Mouse (Mus musculus) embryonic facial prominence, embryonic 11.5 days (tissue): ENCODE data around the gene St7. TPM values are rescaled to one million over a fixed set of nuclear protein-coding genes. Genes with fewer than 3 reads are reported as not detected.

Source experiments
- ATAC-seq: fragments of 200-750 bp; cut with Nextera tagmentation; replicated peaks from 2 replicates; pipeline ENCODE4 v1.8.0; 2017; ENCODE audit warnings: low read depth; ENCODE audit not compliant: insufficient number of reproducible peaks, low FRiP score, low TSS enrichment
- DNase-seq: peaks from one replicate; pipeline ENCODE4 v3.0.0-alpha.2; 2015; ENCODE audit warnings: low spot score
- H3K27ac ChIP-seq: fragments of 300-500 bp; sonication (generic); replicated peaks from 2 replicates; pipeline ENCODE4 v1.5.1; 2014; ENCODE audit warnings: mild to moderate bottlenecking, low read depth, low read length, control low read depth
- H3K27me3 ChIP-seq: fragments of 300-500 bp; sonication (generic); 2 replicates; pipeline ENCODE4 v1.6.1; 2014; ENCODE audit warnings: mild to moderate bottlenecking, low read length, moderate library complexity, mixed read lengths; ENCODE audit not compliant: control insufficient read depth, insufficient read depth
- H3K36me3 ChIP-seq: fragments of 300-500 bp; sonication (generic); replicated peaks from 2 replicates; pipeline ENCODE4 v1.6.1; 2014; ENCODE audit warnings: low read depth, mild to moderate bottlenecking, low read length, moderate library complexity, mixed read lengths; ENCODE audit not compliant: control insufficient read depth, insufficient read depth
- H3K4me1 ChIP-seq: fragments of 300-500 bp; sonication (generic); 2 replicates; pipeline ENCODE4 v1.6.1; 2014; ENCODE audit warnings: low read length, mixed read lengths; ENCODE audit not compliant: control insufficient read depth, insufficient read depth
- H3K4me2 ChIP-seq: fragments of 300-500 bp; sonication (generic); 2 replicates; pipeline ENCODE4 v1.6.1; 2014; ENCODE audit warnings: low read depth, mild to moderate bottlenecking, control low read depth, low read length, moderate library complexity
- H3K4me3 ChIP-seq: fragments of 300-500 bp; sonication (generic); 2 replicates; pipeline ENCODE4 v1.5.1; 2014; ENCODE audit warnings: low read depth, low read length, control low read depth
- H3K9ac ChIP-seq: fragments of 300-500 bp; sonication (generic); replicated peaks from 2 replicates; pipeline ENCODE4 v1.6.1; 2014; ENCODE audit warnings: mild to moderate bottlenecking, control low read depth, low read length
- H3K9me3 ChIP-seq: fragments of 300-500 bp; sonication (generic); replicated peaks from 2 replicates; pipeline ENCODE4 v1.6.1; 2016; ENCODE audit warnings: mild to moderate bottlenecking, low read length, inconsistent platforms, mixed read lengths; ENCODE audit not compliant: control insufficient read depth
- WGBS: fragments of 180-500 bp; shearing (Covaris S2); extraction: QIAGEN DNeasy Blood & Tissue Kit; methylation state at CpG from one replicate; pipeline ENCODE4 v1.1.7; 2014; 5-methylcytosine and 5-hydroxymethylcytosine counted together
- polyA plus RNA-seq: library from polyadenylated mRNA; unstranded; fragments of >200 nt; fragmentation: Nextera tagmentation; extraction: Ambion mirVana; gene quantifications from 2 replicates; pipeline ENCODE4 v1.2.1, GENCODE M21; 2014

Gene St7
- polyA plus RNA-seq = 25.5 and 26.6 TPM in 2 replicates

GRCm38 (mm10) chr6:17692647-17693046, at the start of gene St7:
St7 (plus strand) TSS chr6:17692933.
- Histone ChIP-seq H3K9me3 (no peaks in the 10 kb centered on the region), H3K4me2 (peak within 1 kb of the TSS; percentile 77), H3K36me3 (no peaks in the 10 kb centered on the region), H3K4me3 (peak within 1 kb of the TSS; percentile 76), H3K27me3 (no peaks in the 10 kb centered on the region), H3K9ac (peak within 1 kb of the TSS; percentile 96), H3K4me1 (no peaks in the 10 kb centered on the region), H3K27ac (peak within 1 kb of the TSS; percentile 88; the same call in 1 of the 2 replicates)
- no peak for ATAC-seq
- DNase-seq = peak; percentile 9
- 70% methylated on average over 7 of the region's 7 CpGs for WGBS

GRCm38 (mm10) chr6:17646107-17646506, 46.6 kb upstream of the St7 start:
- Histone ChIP-seq H3K4me3 (no peak overlapping the region), H3K9ac (no peak overlapping the region), H3K36me3 (peaks cover 2% of the 10 kb centered on the region; the same call in 1 of the 2 replicates), H3K27me3 (no peaks in the 10 kb centered on the region), H3K27ac (no peak overlapping the region), H3K4me2 (no peak overlapping the region), H3K4me1 (no peaks in the 10 kb centered on the region), H3K9me3 (no peaks in the 10 kb centered on the region)
- ATAC-seq (no peak), DNase-seq (no peak)
- 76% methylated on average over 3 of the region's 3 CpGs for WGBS

- H3K36me3 ChIP-seq = peaks cover 2% of the 10 kb centered on the region; the same call in 1 of the 2 replicates
- WGBS = 85% methylated on average over 2 of the region's 2 CpGs
- ATAC-seq = no peak
- no peak overlapping the region for H3K9ac ChIP-seq
- H3K9me3 ChIP-seq = no peaks in the 10 kb centered on the region
- no peaks in the 10 kb centered on the region for H3K4me1 ChIP-seq
- H3K27ac ChIP-seq = no peak overlapping the region
- no peak overlapping the region for H3K4me3 ChIP-seq
- no peak for DNase-seq
- H3K27me3 ChIP-seq = no peaks in the 10 kb centered on the region
- no peak overlapping the region for H3K4me2 ChIP-seq
These were observed 40.6 kb upstream of the St7 start for GRCm38 (mm10) chr6:17652132-17652531.

- no peak for ATAC-seq
- no peak overlapping the region for H3K4me2 ChIP-seq
- WGBS = 90% methylated on average over 2 of the region's 2 CpGs
- no peak overlapping the region for H3K27ac ChIP-seq
- no peak overlapping the region for H3K4me3 ChIP-seq
- H3K36me3 ChIP-seq = peaks cover 2% of the 10 kb centered on the region; the same call in 1 of the 2 replicates
- H3K9me3 ChIP-seq = no peaks in the 10 kb centered on the region
- no peaks in the 10 kb centered on the region for H3K27me3 ChIP-seq
- no peak overlapping the region for H3K9ac ChIP-seq
- no peaks in the 10 kb centered on the region for H3K4me1 ChIP-seq
- no peak for DNase-seq
These were observed 37.7 kb upstream of the St7 start for GRCm38 (mm10) chr6:17655080-17655479.

- 87% methylated on average over 1 of the region's 1 CpGs for WGBS
- no peak for ATAC-seq
- Histone ChIP-seq H3K9me3 (no peaks in the 10 kb centered on the region), H3K4me1 (no peaks in the 10 kb centered on the region), H3K27me3 (no peaks in the 10 kb centered on the region), H3K36me3 (no peaks in the 10 kb centered on the region; the same call in 1 of the 2 replicates), H3K4me2 (no peak overlapping the region), H3K9ac (no peak overlapping the region), H3K4me3 (no peak overlapping the region), H3K27ac (no peak overlapping the region)
- no peak for DNase-seq
These were observed 35.4 kb upstream of the St7 start for GRCm38 (mm10) chr6:17657308-17657707.

- H3K4me2 ChIP-seq = no peak overlapping the region
- H3K4me3 ChIP-seq = no peak overlapping the region
- H3K36me3 ChIP-seq = peaks cover 2% of the 10 kb centered on the region
- no peaks in the 10 kb centered on the region for H3K9me3 ChIP-seq
- no peak overlapping the region for H3K27ac ChIP-seq
- H3K4me1 ChIP-seq = no peaks in the 10 kb centered on the region
- H3K27me3 ChIP-seq = no peaks in the 10 kb centered on the region
- WGBS = 94% methylated on average over 7 of the region's 7 CpGs
- ATAC-seq (no peak), DNase-seq (no peak)
- H3K9ac ChIP-seq = no peak overlapping the region
These were observed 27.4 kb upstream of the St7 start for GRCm38 (mm10) chr6:17665348-17665747.

GRCm38 (mm10) chr6:17666024-17666423, 26.7 kb upstream of the St7 start:
- no peak overlapping the region for H3K9ac ChIP-seq
- ATAC-seq = no peak

GRCm38 (mm10) chr6:17667813-17668212, 24.9 kb upstream of the St7 start:
- H3K9ac ChIP-seq = no peak overlapping the region
- no peak for DNase-seq
- no peak overlapping the region for H3K4me2 ChIP-seq
- peaks cover 2% of the 10 kb centered on the region; the same call in 1 of the 2 replicates for H3K36me3 ChIP-seq
- ATAC-seq = no peak
- H3K4me3 ChIP-seq = no peak overlapping the region
- WGBS = 93% methylated on average over 3 of the region's 3 CpGs
- no peaks in the 10 kb centered on the region for H3K27me3 ChIP-seq
- H3K9me3 ChIP-seq = no peaks in the 10 kb centered on the region
- no peak overlapping the region for H3K27ac ChIP-seq
- no peaks in the 10 kb centered on the region for H3K4me1 ChIP-seq

More at GRCm38 (mm10) chr6:17666024-17666423, 26.7 kb upstream of the St7 start:
- Histone ChIP-seq H3K27ac (no peak overlapping the region), H3K4me1 (no peaks in the 10 kb centered on the region), H3K36me3 (peaks cover 2% of the 10 kb centered on the region), H3K4me2 (no peak overlapping the region), H3K4me3 (no peak overlapping the region), H3K27me3 (no peaks in the 10 kb centered on the region), H3K9me3 (no peaks in the 10 kb centered on the region)
- no peak for DNase-seq
